Mouse (Mus musculus) hindbrain, postnatal 0 days (tissue): ENCODE measurements around the gene Ube4a. TPM values are rescaled to one million over a fixed set of nuclear protein-coding genes. Genes with fewer than 3 reads are reported as not detected.

Experiments
- ATAC-seq: fragments of 200-750 bp; cut with Nextera tagmentation; 2 replicates; pipeline ENCODE4 v1.8.0; 2017; ENCODE audit warnings: mild to moderate bottlenecking, moderate TSS enrichment, moderate library complexity
- DNase-seq: peaks from one replicate; pipeline ENCODE4 v3.0.0-alpha.2; 2015; ENCODE audit warnings: low spot score
- H3K27ac ChIP-seq: fragments of 300-500 bp; sonication (generic); 2 replicates; pipeline ENCODE4 v1.5.1; 2014; ENCODE audit warnings: mild to moderate bottlenecking
- H3K27me3 ChIP-seq: fragments of 300-500 bp; sonication (generic); 2 replicates; pipeline ENCODE4 v1.6.1; 2014; ENCODE audit warnings: low read length, mixed read lengths; ENCODE audit not compliant: insufficient read depth
- H3K36me3 ChIP-seq: fragments of 300-500 bp; sonication (generic); 2 replicates; pipeline ENCODE4 v1.6.1; 2014; ENCODE audit warnings: low read length, mixed read lengths; ENCODE audit not compliant: insufficient read depth
- H3K4me1 ChIP-seq: fragments of 300-500 bp; sonication (generic); 2 replicates; pipeline ENCODE4 v1.6.1; 2014; ENCODE audit warnings: antibody characterized with exemption, low read length, mixed read lengths; ENCODE audit not compliant: insufficient read depth
- H3K4me2 ChIP-seq: fragments of 300-500 bp; sonication (generic); 2 replicates; pipeline ENCODE4 v1.6.1; 2014; ENCODE audit warnings: low read depth, mild to moderate bottlenecking, low read length, moderate library complexity, mixed read lengths
- H3K4me3 ChIP-seq: fragments of 300-500 bp; sonication (generic); 2 replicates; pipeline ENCODE4 v1.5.1; 2014; ENCODE audit warnings: low read length
- H3K9ac ChIP-seq: fragments of 300-500 bp; sonication (generic); replicated peaks from 2 replicates; pipeline ENCODE4 v1.6.1; 2014; ENCODE audit warnings: mild to moderate bottlenecking, low read length, moderate library complexity, mixed read lengths
- H3K9me3 ChIP-seq: fragments of 300-500 bp; sonication (generic); 2 replicates; pipeline ENCODE4 v1.6.1; 2016; ENCODE audit warnings: low read length, mixed read lengths
- CTCF ChIP-seq: IDR thresholded peaks from 2 replicates; pipeline ENCODE4 v1.5.1; 2016; ENCODE audit warnings: antibody characterized with exemption, control low read depth, low read depth
- WGBS: fragments of 180-500 bp; shearing (Covaris S2); extraction: QIAGEN DNeasy Blood & Tissue Kit; methylation state at CpG from one replicate; pipeline ENCODE4 v1.1.7; 2014; 5-methylcytosine and 5-hydroxymethylcytosine counted together
- polyA plus RNA-seq: library from polyadenylated mRNA; unstranded; fragments of >200 nt; fragmentation: Nextera tagmentation; extraction: Ambion mirVana; gene quantifications from 2 replicates; pipeline ENCODE4 v1.2.1, GENCODE M21; 2015
- total RNA-seq: library from RNA; depleted of rRNA; stranded (reverse); fragments of >200 nt; gene quantifications from 2 replicates; pipeline ENCODE4 v1.2.3, GENCODE M21; 2014

Gene Ube4a
- total and polyA plus RNA-seq, 2 experiments from 2014 or later = 24.8 to 44.5 TPM

DNA sequence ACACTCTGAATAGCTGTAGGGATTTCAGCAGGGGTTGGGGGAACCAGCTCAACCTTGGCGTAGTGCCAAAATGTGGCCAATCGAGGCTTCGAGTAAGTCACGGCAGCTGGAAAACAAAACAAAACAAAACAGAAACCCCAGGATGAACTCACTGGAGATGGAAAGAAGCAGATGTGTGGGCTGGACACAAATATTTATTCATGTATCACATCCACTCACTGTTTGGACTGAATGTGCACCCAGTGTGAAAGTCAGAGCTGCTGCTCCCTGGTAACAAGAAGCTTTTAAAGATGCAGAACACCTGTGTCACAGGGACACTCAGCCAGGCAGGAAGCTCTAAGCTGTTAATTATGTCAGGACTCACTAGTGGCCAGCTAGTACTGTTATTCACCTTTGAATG is 50.7 kb downstream of the Ube4a start:
- DNase-seq = no peak
- H3K27ac ChIP-seq = no peak overlapping the region
- WGBS = 33% methylated on average over 4 of the region's 4 CpGs

DNA sequence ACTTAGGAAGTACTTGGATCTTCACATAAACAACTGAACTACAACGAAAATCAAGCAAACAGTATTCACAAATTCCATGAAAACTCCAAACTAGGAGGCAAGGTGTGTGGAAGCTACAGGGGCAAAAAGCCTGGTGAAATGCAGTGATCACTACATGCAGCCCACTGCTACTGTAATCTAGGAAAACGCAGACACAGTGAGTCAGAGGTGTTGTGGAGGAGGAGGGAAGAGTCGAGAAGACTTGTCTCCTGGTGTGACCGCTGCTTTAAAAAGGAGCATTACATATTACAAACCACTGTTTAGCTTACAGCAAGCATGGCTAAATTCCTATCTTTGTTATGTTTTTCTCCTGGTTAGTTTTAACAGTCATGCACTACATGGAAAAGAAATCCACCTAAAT is 54.0 kb downstream of the Ube4a start:
- DNase-seq (no peak), ATAC-seq (no peak)
- Histone ChIP-seq H3K27ac (no peak overlapping the region), H3K4me2 (no peak overlapping the region), H3K4me1 (peaks cover 3% of the 10 kb centered on the region; the same call in 1 of the 2 replicates), H3K9ac (no peak overlapping the region), H3K27me3 (no peaks in the 10 kb centered on the region), H3K9me3 (no peaks in the 10 kb centered on the region), H3K36me3 (0 out of 2 replicates have a peak, but pooled peaks cover 8% of the 10 kb centered on the region), H3K4me3 (no peak overlapping the region)
- TF ChIP-seq CTCF = no peak
- WGBS = 95% methylated on average over 4 of the region's 4 CpGs

More for the DNA sequence above, 50.7 kb downstream of the Ube4a start:
- no peak overlapping the region for H3K4me3 ChIP-seq
- no peaks in the 10 kb centered on the region for H3K27me3 ChIP-seq
- ATAC-seq = no peak
- no peak overlapping the region for H3K9ac ChIP-seq
- H3K9me3 ChIP-seq = no peaks in the 10 kb centered on the region
- H3K36me3 ChIP-seq = 0 out of 2 replicates have a peak, but pooled peaks cover 8% of the 10 kb centered on the region
- peaks cover 10% of the 10 kb centered on the region; the same call in 1 of the 2 replicates for H3K4me1 ChIP-seq
- TF ChIP-seq CTCF = no peak
- no peak overlapping the region for H3K4me2 ChIP-seq

DNA sequence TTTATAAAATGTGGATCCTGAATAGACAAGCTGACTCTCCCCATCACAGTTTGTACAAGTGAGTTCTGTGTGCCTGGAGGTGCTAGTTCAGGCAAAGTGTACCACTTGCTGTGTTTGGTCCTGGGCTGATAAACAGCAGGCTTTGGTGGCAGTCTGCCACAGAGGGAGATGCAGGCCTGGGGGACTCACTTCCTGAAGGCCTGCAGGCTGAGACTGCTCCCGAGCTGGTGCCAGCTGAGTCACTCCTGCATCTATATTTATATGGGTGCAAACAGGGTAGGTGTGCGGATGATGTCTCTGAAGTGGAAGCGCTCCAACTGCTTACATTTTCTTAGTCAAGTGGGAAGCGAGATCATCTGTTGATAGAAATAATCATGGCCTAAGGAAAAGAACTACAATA is 59.8 kb downstream of the Ube4a start:
- Histone ChIP-seq H3K4me2 (no peak overlapping the region), H3K4me1 (no peaks in the 10 kb centered on the region), H3K9me3 (no peaks in the 10 kb centered on the region), H3K4me3 (no peak overlapping the region), H3K27me3 (no peaks in the 10 kb centered on the region), H3K9ac (no peak overlapping the region), H3K36me3 (no peaks in the 10 kb centered on the region), H3K27ac (no peak overlapping the region)
- TF ChIP-seq CTCF = no peak
- ATAC-seq (no peak), DNase-seq (no peak)
- 75% methylated on average over 4 of the region's 4 CpGs for WGBS

DNA sequence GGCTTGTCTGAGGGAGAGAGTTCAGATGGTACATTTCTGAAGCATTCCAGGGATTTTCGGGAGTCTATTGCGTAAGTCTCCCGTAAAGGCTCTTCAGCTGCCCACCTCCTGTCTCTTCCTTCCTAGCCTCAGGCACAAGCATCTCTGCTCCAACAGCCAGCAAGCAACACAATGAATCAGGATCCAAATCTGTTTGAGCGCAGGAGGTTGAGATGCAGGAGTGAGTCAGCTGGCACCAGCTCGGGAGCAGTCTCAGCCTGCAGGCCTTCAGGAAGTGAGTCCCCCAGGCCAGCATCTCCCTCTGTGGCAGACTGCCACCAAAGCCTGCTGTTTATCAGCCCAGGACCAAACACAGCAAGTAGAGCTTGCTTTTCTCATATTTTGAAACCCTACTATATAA is 60.4 kb downstream of the Ube4a start:
- no peak overlapping the region for H3K4me3 ChIP-seq
- DNase-seq (no peak), ATAC-seq (no peak)
- no peak for TF ChIP-seq CTCF
- H3K4me2 ChIP-seq = no peak overlapping the region
- no peaks in the 10 kb centered on the region for H3K27me3 ChIP-seq
- H3K36me3 ChIP-seq = no peaks in the 10 kb centered on the region
- H3K4me1 ChIP-seq = no peaks in the 10 kb centered on the region
- no peak overlapping the region for H3K27ac ChIP-seq
- WGBS = 58% methylated on average over 5 of the region's 5 CpGs
- H3K9ac ChIP-seq = no peak overlapping the region
- H3K9me3 ChIP-seq = no peaks in the 10 kb centered on the region

DNA sequence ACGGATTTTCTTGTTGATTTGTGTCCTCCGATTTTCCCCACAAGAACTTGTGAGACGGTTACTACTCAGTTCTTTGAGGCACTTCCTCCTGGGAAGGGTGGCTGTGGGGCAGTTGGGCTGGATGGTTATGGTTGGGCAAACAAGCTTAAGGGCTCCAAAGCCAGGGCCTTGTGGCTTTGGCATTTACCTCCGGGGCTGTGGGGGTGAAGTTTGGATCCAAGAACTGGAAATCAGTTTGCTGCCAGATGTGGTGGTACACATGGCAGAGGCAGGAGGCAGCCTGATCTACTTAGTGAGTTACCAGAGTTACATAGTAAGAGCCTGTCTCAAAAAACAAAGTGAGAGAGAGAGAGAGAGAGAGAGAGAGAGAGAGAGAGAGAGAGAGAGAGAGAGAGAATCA is 61.5 kb downstream of the Ube4a start:
- no peaks in the 10 kb centered on the region for H3K9me3 ChIP-seq
- H3K27me3 ChIP-seq = no peaks in the 10 kb centered on the region
- H3K36me3 ChIP-seq = no peaks in the 10 kb centered on the region
- H3K27ac ChIP-seq = no peak overlapping the region
- DNase-seq (no peak), ATAC-seq (no peak)
- H3K9ac ChIP-seq = no peak overlapping the region
- H3K4me2 ChIP-seq = no peak overlapping the region
- no peak for TF ChIP-seq CTCF
- WGBS = 89% methylated on average over 4 of the region's 4 CpGs
- no peak overlapping the region for H3K4me3 ChIP-seq
- no peaks in the 10 kb centered on the region for H3K4me1 ChIP-seq

DNA sequence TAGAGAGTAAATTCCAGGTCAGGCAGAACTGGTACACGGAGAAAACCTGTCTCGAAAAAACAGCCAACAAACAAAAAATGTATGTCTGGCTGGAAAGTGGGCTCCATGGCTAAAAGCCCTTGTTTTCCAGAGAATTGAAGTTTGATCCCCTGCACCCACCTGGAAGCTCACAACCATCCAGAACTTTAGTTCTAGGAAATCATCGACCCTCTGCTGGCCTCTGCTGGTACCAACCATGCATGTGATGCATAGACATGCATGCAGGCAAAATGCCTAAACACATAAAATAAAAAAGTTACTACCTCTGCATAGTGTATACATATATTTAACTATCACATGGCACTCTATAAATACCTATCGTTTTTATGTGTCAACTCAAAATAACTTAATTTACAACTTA is 65.0 kb downstream of the Ube4a start:
- DNase-seq (no peak), ATAC-seq (no peak)
- H3K9me3 ChIP-seq = no peaks in the 10 kb centered on the region
- H3K36me3 ChIP-seq = no peaks in the 10 kb centered on the region
- TF ChIP-seq CTCF = peak; percentile 28
- H3K27ac ChIP-seq = no peak overlapping the region
- no peak overlapping the region for H3K9ac ChIP-seq
- no peak overlapping the region for H3K4me3 ChIP-seq
- no peaks in the 10 kb centered on the region for H3K27me3 ChIP-seq
- WGBS = 64% methylated on average over 4 of the region's 4 CpGs
- no peak overlapping the region for H3K4me2 ChIP-seq
- H3K4me1 ChIP-seq = no peaks in the 10 kb centered on the region

DNA sequence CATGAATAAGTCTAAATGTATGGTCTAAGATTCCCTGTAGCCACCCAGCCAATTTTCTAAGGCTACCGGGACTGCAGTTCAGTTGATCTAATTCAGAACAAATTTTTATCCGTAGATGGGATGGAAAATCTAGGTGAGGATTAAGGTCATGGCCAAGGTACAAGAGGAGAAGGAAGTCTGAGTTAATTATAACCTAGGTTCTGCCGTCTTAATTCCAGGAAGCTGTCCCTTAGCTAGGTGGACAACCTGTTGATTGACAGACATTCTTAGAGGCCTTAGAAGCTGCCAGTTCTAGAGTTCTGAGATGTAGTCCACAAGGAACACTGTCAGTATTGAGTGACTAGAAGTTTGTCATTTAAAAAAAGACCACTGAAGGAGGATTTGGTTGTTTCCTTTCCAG is 65.7 kb downstream of the Ube4a start:
- Histone ChIP-seq H3K36me3 (no peaks in the 10 kb centered on the region), H3K4me2 (no peak overlapping the region), H3K4me1 (no peaks in the 10 kb centered on the region), H3K9me3 (no peaks in the 10 kb centered on the region), H3K4me3 (no peak overlapping the region), H3K27ac (no peak overlapping the region), H3K9ac (no peak overlapping the region), H3K27me3 (no peaks in the 10 kb centered on the region)
- no peak for ATAC-seq
- 86% methylated on average over 3 of the region's 3 CpGs for WGBS
- DNase-seq = no peak
- TF ChIP-seq CTCF = no peak
